Mouse (Mus musculus) urinary bladder, postnatal 14 days (tissue): ENCODE measurements around the gene Eif2ak4.

Source experiments
- DNase-seq: peaks from one replicate; pipeline ENCODE4 v3.0.0; 2021; ENCODE audit warnings: low spot score

Eif2ak4 gene

GRCm38 (mm10) chr2:118405568-118405967 is 17.1 kb downstream of the Eif2ak4 start:
- DNase-seq, result no peak

DNA sequence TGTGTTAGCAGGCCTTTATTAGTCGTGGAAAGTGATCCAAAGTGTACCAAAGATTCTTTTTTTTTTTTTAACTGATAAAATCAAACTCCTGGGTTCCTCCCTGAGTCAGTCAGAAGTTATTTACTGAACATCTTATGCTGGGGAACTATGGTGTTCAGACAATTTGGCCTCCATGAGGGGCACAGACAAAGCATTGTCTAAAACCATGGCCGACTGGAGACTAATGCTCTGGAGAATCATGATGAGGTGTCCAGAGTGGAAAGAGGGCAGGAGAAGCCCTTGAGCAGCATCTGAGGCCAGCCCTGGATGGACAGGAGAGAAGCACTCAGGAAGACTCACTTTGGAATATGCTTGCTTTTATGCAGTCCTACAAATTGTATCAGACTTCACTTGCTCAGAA is 18.4 kb downstream of the Eif2ak4 start:
- DNase-seq, result no peak

DNA sequence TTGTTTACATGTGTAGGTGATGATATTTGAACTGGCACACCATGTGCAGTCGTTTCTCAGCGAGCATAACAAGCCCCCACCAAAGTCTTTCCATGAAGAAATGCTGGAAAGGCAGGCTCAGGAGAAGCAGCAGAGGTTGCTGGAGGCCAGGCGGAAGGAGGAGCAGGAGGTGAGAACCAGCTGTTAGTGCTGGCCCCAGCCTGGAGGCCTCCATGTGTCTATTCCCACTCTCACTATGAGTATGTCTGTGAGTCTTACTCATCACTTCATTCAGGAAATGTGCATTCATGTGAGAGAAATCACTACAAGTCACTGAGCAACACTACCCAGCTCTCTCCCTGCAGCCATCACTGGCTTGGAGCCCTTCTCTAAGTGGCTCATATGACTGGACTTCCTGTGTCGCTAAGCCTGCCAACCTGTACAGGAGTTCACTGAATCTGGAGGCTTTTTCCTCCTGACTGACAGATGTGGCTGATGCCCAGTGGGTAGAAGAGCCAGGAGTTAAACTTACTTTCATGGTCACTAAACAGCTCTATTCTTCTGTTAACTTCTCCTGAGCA is 20.0 kb downstream of the Eif2ak4 start:
- no peak for DNase-seq

GRCm38 (mm10) chr2:118412821-118413220 is 24.4 kb downstream of the Eif2ak4 start:
- no peak for DNase-seq

GRCm38 (mm10) chr2:118415601-118416355 is 27.4 kb downstream of the Eif2ak4 start:
- no peak for DNase-seq

- no peak for DNase-seq
These were observed 29.7 kb downstream of the Eif2ak4 start for GRCm38 (mm10) chr2:118418076-118418475.

DNA sequence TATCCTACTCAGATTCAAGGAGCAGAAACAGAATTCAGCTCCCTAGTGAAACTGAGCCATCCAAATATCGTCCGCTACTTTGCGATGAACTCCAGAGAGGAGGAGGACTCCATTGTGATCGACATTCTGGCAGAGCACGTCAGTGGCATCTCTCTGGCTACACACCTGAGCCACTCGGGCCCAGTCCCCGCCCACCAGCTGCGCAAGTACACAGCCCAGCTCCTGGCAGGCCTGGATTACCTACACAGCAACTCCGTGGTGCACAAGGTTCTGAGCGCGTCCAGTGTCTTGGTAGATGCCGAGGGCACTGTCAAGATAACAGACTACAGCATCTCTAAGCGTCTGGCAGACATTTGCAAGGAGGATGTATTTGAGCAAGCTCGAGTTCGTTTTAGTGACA is 33.5 kb downstream of the Eif2ak4 start:
- no peak for DNase-seq

- no peak for DNase-seq
These were observed 34.0 kb downstream of the Eif2ak4 start for GRCm38 (mm10) chr2:118422385-118422784.

DNA sequence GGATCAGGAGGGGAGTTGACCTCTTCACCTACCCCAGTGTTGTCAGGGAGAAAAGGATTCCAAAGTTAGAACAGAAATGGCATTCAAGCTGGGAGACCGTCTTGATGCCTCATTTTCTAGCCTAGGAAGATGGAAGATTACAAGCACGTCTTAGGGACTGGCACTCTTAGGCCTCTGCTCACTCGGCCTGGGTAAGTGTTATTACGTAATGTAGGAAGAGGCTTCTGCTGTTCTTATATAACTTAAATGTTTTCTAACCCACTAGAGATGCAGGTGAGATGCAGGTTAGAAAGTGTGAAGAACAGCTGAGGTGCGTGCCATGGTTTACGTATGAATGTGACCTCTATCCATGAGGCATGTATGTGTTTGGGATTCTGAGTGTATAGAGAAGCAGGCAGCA is 39.9 kb downstream of the Eif2ak4 start:
- DNase-seq, result no peak

GRCm38 (mm10) chr2:118429297-118429696 is 40.9 kb downstream of the Eif2ak4 start:
- no peak for DNase-seq

- no peak for DNase-seq
These were observed 42.2 kb downstream of the Eif2ak4 start for GRCm38 (mm10) chr2:118430630-118431029.

DNA sequence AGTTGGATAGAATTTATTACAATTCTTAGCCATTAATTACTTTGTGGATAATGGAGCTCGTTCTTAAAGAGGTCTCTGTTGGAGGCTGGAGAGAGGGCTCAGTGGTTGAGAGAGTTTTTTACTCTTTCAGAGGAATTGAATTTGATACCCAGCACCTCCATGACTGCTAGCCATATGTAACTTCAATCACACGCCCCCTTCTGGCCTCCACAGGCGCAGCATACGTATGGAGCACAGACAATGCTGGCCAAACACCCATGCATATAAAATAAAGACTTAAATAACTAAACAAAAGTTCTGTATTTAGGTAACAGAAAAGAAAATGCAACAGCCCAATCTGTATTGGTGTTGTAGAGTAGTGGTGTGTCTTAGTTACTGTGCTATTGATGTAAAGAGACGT is 43.2 kb downstream of the Eif2ak4 start:
- peak; percentile 21 for DNase-seq

DNA sequence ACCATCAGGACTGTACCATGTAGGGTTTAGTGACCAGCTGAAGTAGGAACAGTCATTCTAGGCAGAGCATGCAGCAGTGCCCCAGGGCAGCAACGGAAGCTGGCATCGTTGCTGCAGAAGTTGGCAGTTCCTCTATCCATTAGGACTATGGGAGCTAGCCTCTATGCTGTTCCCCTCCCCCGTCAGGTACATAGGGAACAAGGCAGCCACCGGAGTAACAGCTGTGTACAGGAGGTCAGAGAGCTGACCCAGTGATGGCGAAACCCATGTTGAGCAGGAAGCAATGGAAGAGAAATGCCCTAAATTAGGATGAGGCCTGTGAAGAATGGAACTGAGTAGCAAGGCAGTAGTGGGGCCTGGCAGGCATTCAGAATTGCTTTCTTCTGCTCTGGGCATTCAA is 53.8 kb downstream of the Eif2ak4 start:
- no peak for DNase-seq

GRCm38 (mm10) chr2:118442723-118443122 is 54.3 kb downstream of the Eif2ak4 start:
- DNase-seq, result no peak

DNA sequence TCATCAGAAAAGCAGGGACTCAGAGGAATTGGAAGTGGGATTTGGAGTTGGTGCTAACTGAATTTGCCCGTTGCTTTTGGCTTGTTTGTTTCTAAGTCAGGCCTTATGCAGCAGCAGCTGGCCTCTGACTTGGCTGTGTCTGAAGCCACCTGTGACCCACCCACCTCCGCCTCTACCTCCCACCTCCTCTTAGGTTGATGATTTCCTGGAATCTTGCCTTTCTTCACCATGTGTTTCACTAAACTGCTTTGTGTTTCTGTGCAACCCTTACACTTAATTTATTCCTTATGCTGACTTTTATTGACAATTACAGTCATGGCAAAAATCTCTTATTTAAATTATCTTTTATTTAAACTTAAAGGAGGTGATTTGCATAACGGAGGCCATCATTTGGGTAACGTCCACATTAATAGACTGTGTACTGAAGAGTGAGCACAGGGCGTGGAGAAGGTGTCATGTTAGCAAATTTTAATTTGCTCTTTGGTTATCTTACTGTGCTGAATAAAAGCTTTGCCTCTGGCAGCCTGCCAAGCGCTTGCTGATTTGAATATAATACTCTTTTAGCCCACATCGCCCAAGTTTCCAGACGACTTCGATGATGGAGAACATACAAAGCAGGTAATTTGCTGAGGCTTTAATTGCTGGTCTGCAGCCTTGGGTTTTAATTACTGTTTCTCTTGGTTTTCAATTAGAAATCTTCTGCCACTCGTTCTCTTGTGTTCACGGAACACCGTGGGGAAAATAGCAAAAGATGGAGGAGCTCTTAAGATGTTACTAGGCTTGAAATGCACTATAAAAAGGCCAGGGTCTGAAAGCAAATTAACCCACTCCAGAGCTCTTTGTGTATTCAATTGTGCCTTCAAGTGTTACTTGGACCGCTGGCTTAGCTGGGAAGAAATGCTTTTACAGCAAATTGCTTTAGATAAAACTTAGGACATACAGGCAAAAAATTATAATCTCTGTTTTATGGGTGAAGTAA is 57.6 kb downstream of the Eif2ak4 start:
- no peak for DNase-seq

DNA sequence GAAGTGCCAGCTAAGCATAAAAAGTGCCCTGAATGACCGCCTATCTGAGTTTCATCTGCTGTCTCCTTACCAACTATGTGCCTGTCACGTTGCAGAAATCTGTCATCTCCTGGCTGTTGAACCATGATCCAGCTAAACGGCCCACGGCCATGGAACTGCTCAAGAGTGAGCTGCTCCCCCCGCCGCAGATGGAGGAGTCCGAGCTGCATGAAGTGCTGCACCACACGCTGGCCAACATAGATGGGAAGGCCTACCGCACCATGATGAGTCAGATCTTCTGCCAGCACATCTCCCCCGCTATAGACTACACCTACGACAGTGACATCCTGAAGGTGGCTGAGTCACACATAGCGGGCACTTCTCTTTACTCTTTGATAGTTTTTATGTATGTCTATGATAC is 59.8 kb downstream of the Eif2ak4 start:
- DNase-seq, result no peak

DNA sequence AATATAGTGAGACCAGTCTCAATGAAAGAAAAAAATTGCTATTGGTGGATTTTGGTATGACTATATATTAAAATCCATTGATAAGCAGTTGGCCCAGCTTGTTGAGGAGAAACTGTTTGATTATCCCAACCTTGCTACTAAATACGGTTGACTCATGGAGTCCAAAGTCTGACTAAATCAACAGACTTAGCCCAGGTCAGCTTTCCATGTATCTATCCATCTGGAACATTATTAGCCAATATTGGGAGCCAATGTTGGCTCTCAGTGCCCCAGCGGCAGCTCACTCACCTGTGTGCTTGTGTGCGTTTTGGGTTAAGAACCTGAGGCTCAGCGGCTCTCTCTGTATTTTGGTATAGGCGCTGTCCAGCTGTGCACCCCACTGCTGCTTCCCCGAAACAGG is 62.6 kb downstream of the Eif2ak4 start:
- no peak for DNase-seq

DNA sequence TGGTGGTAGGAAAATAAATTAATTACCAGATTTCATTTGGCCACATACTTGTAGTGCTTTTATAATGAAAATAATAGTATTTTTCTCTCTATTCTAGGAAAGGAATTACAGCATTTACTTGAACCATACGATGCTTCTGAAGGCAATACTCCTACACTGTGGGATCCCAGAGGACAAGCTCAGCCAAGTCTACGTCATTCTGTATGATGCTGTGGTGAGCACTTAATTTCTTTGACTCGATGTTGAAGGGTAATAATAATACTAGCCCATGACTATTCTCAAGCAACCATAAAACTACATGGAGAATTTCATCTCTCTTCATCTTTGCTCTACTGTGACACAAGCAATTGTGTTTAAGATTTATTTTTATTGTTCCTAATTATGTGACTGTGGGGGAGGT is 68.6 kb downstream of the Eif2ak4 start:
- DNase-seq, result no peak

GRCm38 (mm10) chr2:118457463-118458261 is 69.2 kb downstream of the Eif2ak4 start:
- DNase-seq, result no peak

DNA sequence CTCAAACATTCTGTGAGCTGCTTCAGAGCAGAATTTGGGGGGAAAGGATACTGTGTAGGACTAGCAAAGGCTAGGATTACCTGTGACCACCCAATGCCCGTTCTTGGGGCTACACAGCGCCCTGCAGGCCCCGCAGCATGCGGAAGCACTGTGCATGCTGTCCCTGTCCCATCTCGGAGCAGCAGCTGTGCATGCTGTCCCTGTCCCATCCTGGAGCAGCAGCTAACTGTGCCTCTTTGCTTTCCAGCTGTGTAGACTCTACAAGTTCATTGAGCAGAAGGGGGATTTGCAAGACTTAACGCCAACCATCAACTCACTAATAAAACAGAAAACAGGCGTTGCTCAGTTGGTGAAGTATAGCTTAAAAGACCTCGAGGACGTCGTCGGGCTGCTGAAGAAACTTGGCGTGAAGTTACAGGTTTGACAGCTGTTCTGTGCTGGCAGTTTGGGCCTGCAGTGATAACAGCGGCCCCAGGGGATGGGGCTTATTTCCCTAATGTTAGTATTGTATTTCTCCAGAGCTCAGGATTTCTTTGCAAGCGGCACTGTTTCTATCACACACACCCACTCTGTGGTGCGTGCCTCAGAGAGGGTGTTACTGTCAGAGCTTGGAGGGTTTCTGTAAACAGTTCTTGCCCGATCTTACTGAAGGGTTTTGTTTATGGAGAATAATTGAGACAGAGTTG is 73.2 kb downstream of the Eif2ak4 start:
- DNase-seq, result no peak

- DNase-seq, result no peak
These were observed 75.1 kb downstream of the Eif2ak4 start for GRCm38 (mm10) chr2:118463480-118463879.
